Mouse (Mus musculus) heart, embryonic 16.5 days (tissue): ENCODE measurements at regions not wholly inside any gene's neighbourhood (a gene's known extent, or its start where the extent isn't known, plus 50 kb on each side); places are given as distances from the start of the nearest gene placed in this dataset.

Experiments used
- ATAC-seq: fragments of 200-750 bp; cut with Nextera tagmentation; replicated peaks from 2 replicates; pipeline ENCODE4 v1.8.0; 2017; ENCODE audit warnings: moderate number of reproducible peaks; ENCODE audit not compliant: insufficient read depth, low FRiP score; ENCODE audit errors: extremely low read depth
- H3K27ac ChIP-seq: fragments of 300-500 bp; sonication (generic); 2 replicates; pipeline ENCODE4 v1.5.1; 2014; ENCODE audit warnings: mild to moderate bottlenecking, low read length, control low read depth, moderate library complexity
- H3K27me3 ChIP-seq: fragments of 300-500 bp; sonication (generic); 2 replicates; pipeline ENCODE4 v1.6.1; 2014; ENCODE audit warnings: low read length, mixed read lengths; ENCODE audit not compliant: control insufficient read depth, insufficient read depth
- H3K36me3 ChIP-seq: fragments of 300-500 bp; sonication (generic); 2 replicates; pipeline ENCODE4 v1.6.1; 2014; ENCODE audit not compliant: control insufficient read depth, insufficient read depth
- H3K4me1 ChIP-seq: fragments of 300-500 bp; sonication (generic); 2 replicates; pipeline ENCODE4 v1.6.1; 2014; ENCODE audit warnings: low read length, mixed read lengths; ENCODE audit not compliant: control insufficient read depth, insufficient read depth
- H3K4me2 ChIP-seq: fragments of 300-500 bp; sonication (generic); 2 replicates; pipeline ENCODE4 v1.6.1; 2014; ENCODE audit warnings: low read depth, mild to moderate bottlenecking, control low read depth, low read length
- H3K4me3 ChIP-seq: fragments of 300-500 bp; sonication (generic); 2 replicates; pipeline ENCODE4 v1.5.1; 2014; ENCODE audit warnings: mild to moderate bottlenecking, control low read depth, low read length
- H3K9ac ChIP-seq: fragments of 300-500 bp; sonication (generic); 2 replicates; pipeline ENCODE4 v1.6.1; 2014; ENCODE audit warnings: low read length, control low read depth
- H3K9me3 ChIP-seq: fragments of 300-500 bp; sonication (generic); replicated peaks from 2 replicates; pipeline ENCODE4 v1.6.1; 2016; ENCODE audit warnings: low read length; ENCODE audit not compliant: control insufficient read depth
- WGBS: fragments of 180-500 bp; shearing (Covaris S2); extraction: QIAGEN DNeasy Blood & Tissue Kit; methylation state at CpG from one replicate; pipeline ENCODE4 v1.1.7; 2014; 5-methylcytosine and 5-hydroxymethylcytosine counted together

GRCm38 (mm10) chr16:7928391-7928935 is 496.5 kb downstream of the Tmem114 start:
- no peak overlapping the region for H3K4me2 ChIP-seq
- 62% methylated on average over 6 of the region's 6 CpGs for WGBS
- H3K4me3 ChIP-seq, result no peak overlapping the region
- ATAC-seq, result 0 out of 2 replicates have a peak, but pooled peaks have one; percentile 18
- no peak overlapping the region for H3K9ac ChIP-seq
- no peaks in the 10 kb centered on the region for H3K9me3 ChIP-seq
- H3K4me1 ChIP-seq, result peaks cover 4% of the 10 kb centered on the region; the same call in 1 of the 2 replicates
- no peaks in the 10 kb centered on the region for H3K27me3 ChIP-seq
- H3K36me3 ChIP-seq, result no peaks in the 10 kb centered on the region
- H3K27ac ChIP-seq, result no peak overlapping the region

- no peaks in the 10 kb centered on the region for H3K9me3 ChIP-seq
- H3K4me2 ChIP-seq, result peak overlapping the region; percentile 22
- H3K27ac ChIP-seq, result no peak overlapping the region
- peaks cover 4% of the 10 kb centered on the region; the same call in 1 of the 2 replicates for H3K4me1 ChIP-seq
- no peak overlapping the region for H3K9ac ChIP-seq
- ATAC-seq, result no peak
- H3K4me3 ChIP-seq, result no peak overlapping the region
- H3K36me3 ChIP-seq, result no peaks in the 10 kb centered on the region
- 25% methylated on average over 8 of the region's 8 CpGs for WGBS
- H3K27me3 ChIP-seq, result no peaks in the 10 kb centered on the region
Measured at GRCm38 (mm10) chr16:7927756-7928155, 497.2 kb downstream of the Tmem114 start.

- Histone ChIP-seq H3K4me1 (no peaks in the 10 kb centered on the region), H3K9me3 (no peaks in the 10 kb centered on the region), H3K4me2 (no peak overlapping the region), H3K27ac (no peak overlapping the region), H3K36me3 (no peaks in the 10 kb centered on the region), H3K9ac (no peak overlapping the region), H3K4me3 (no peak overlapping the region), H3K27me3 (no peaks in the 10 kb centered on the region)
- no peak for ATAC-seq
- WGBS, result 61% methylated on average over 2 of the region's 2 CpGs
Measured at GRCm38 (mm10) chr16:7895786-7896185, 529.1 kb downstream of the Tmem114 start.

GRCm38 (mm10) chr16:7892799-7893198 is 532.1 kb downstream of the Tmem114 start:
- 67% methylated on average over 5 of the region's 5 CpGs for WGBS
- no peak overlapping the region for H3K4me3 ChIP-seq
- H3K27ac ChIP-seq, result no peak overlapping the region
- no peak overlapping the region for H3K4me2 ChIP-seq
- H3K9me3 ChIP-seq, result no peaks in the 10 kb centered on the region
- H3K27me3 ChIP-seq, result no peaks in the 10 kb centered on the region
- no peak overlapping the region for H3K9ac ChIP-seq
- ATAC-seq, result no peak
- no peaks in the 10 kb centered on the region for H3K4me1 ChIP-seq
- no peaks in the 10 kb centered on the region for H3K36me3 ChIP-seq

- Histone ChIP-seq H3K4me2 (no peak overlapping the region), H3K27me3 (no peaks in the 10 kb centered on the region), H3K27ac (no peak overlapping the region), H3K4me1 (no peaks in the 10 kb centered on the region), H3K9me3 (no peaks in the 10 kb centered on the region), H3K36me3 (no peaks in the 10 kb centered on the region), H3K4me3 (no peak overlapping the region), H3K9ac (no peak overlapping the region)
- ATAC-seq, result no peak
- 81% methylated on average over 2 of the region's 2 CpGs for WGBS
Measured at GRCm38 (mm10) chr16:7863406-7863805, 561.5 kb downstream of the Tmem114 start.

- Histone ChIP-seq H3K27me3 (no peaks in the 10 kb centered on the region), H3K27ac (no peak overlapping the region), H3K9me3 (no peaks in the 10 kb centered on the region), H3K36me3 (no peaks in the 10 kb centered on the region), H3K4me2 (no peak overlapping the region), H3K4me1 (no peaks in the 10 kb centered on the region), H3K9ac (no peak overlapping the region), H3K4me3 (no peak overlapping the region)
- WGBS, result 51% methylated on average over 5 of the region's 5 CpGs
- no peak for ATAC-seq
Measured at GRCm38 (mm10) chr16:7839139-7839538, 585.8 kb downstream of the Tmem114 start.

GRCm38 (mm10) chr16:7831142-7831541 is 593.8 kb downstream of the Tmem114 start:
- H3K9me3 ChIP-seq, result no peaks in the 10 kb centered on the region
- WGBS, result 56% methylated on average over 6 of the region's 6 CpGs
- no peaks in the 10 kb centered on the region for H3K4me1 ChIP-seq
- H3K4me2 ChIP-seq, result no peak overlapping the region
- no peak overlapping the region for H3K27ac ChIP-seq
- no peaks in the 10 kb centered on the region for H3K27me3 ChIP-seq
- H3K9ac ChIP-seq, result no peak overlapping the region
- no peaks in the 10 kb centered on the region for H3K36me3 ChIP-seq
- H3K4me3 ChIP-seq, result no peak overlapping the region
- no peak for ATAC-seq

- H3K27ac ChIP-seq, result no peak overlapping the region
- H3K4me3 ChIP-seq, result no peak overlapping the region
- WGBS, result 71% methylated on average over 9 of the region's 9 CpGs
- no peak overlapping the region for H3K4me2 ChIP-seq
- H3K27me3 ChIP-seq, result no peaks in the 10 kb centered on the region
- H3K9me3 ChIP-seq, result no peaks in the 10 kb centered on the region
- no peaks in the 10 kb centered on the region for H3K36me3 ChIP-seq
- no peak overlapping the region for H3K9ac ChIP-seq
- H3K4me1 ChIP-seq, result no peaks in the 10 kb centered on the region
- ATAC-seq, result no peak
Measured at GRCm38 (mm10) chr16:7829939-7830650, 594.8 kb downstream of the Tmem114 start.

- Histone ChIP-seq H3K4me3 (no peak overlapping the region), H3K9me3 (no peaks in the 10 kb centered on the region), H3K9ac (no peak overlapping the region), H3K27ac (no peak overlapping the region), H3K4me2 (no peak overlapping the region), H3K36me3 (no peaks in the 10 kb centered on the region), H3K27me3 (no peaks in the 10 kb centered on the region), H3K4me1 (no peaks in the 10 kb centered on the region)
- WGBS, result 55% methylated on average over 2 of the region's 2 CpGs
- no peak for ATAC-seq
Measured at GRCm38 (mm10) chr16:7801161-7801560, 623.8 kb downstream of the Tmem114 start.
